In genomic region chr1:134274483-134274920, GRCm38 (mm10) we compare ENCODE assay signal across 17 mouse cellular contexts. TPM values are rescaled to one million over a fixed set of nuclear protein-coding genes. Genes with fewer than 3 reads are reported as not detected.
A peak's percentile ranks its signal among the peaks of the same experiment; 100 is the strongest.
DNase-seq lines count a peak whose midpoint lies in the region; ATAC-seq and TF ChIP-seq lines count a peak whose summit lies in the region.
"Had no signal": no experiment of that assay in that cellular context is flagged by ENCODE, and none has a peak within 500 bp of the region (broad histone marks: within the 10 kb centered on the region; RNA-seq: fewer than 3 reads in every experiment).

No protein-coding gene starts in this region.

- peak overlapping the region; percentile 66; the same call in 1 of the 2 replicates for H3K27ac ChIP-seq in forebrain, embryonic 14.5 days (ENCODE audit: low read depth, low read length)
- no peak overlapping the region for H3K27ac ChIP-seq in forebrain, embryonic 11.5 days (ENCODE audit: low read depth, low read length)
- H3K27ac ChIP-seq in left cerebral cortex, adult 2 months: peak overlapping the region; percentile 70
- H3K27ac ChIP-seq in neural tube, embryonic 15.5 days (replicated peaks): peak overlapping the region; percentile 80
- H3K27ac ChIP-seq in intestine, embryonic 16.5 days (ENCODE audit: low read length): no peak overlapping the region
- H3K27ac ChIP-seq: midbrain, embryonic 10.5 days; stomach, embryonic 15.5 days had no signal

- no peaks in the 10 kb centered on the region for H3K9me3 ChIP-seq in forebrain, embryonic 14.5 days (replicated peaks; ENCODE audit: control insufficient read depth, low read length)
- H3K9me3 ChIP-seq in forebrain, embryonic 11.5 days (ENCODE audit: control insufficient read depth, low read length): no peaks in the 10 kb centered on the region
- H3K9me3 ChIP-seq in neural tube, embryonic 15.5 days (replicated peaks): no peaks in the 10 kb centered on the region
- H3K9me3 ChIP-seq in intestine, embryonic 16.5 days (ENCODE audit: control insufficient read depth, low read length): no peaks in the 10 kb centered on the region
- H3K9me3 ChIP-seq: midbrain, embryonic 10.5 days; stomach, embryonic 15.5 days had no signal

- 75% methylated on average over 7 of the region's 7 CpGs for WGBS in forebrain, embryonic 14.5 days
- WGBS in forebrain, embryonic 11.5 days: 86% methylated on average over 7 of the region's 7 CpGs
- 69% methylated on average over 7 of the region's 7 CpGs for WGBS in neural tube, embryonic 15.5 days
- 78% methylated on average over 7 of the region's 7 CpGs for WGBS in lung, adult 2 months
- WGBS in intestine, embryonic 16.5 days: 75% methylated on average over 7 of the region's 7 CpGs

- TF ChIP-seq POLR2A in lung, adult 2 months (IDR thresholded peaks at IDR 0.05; ENCODE audit: borderline replicate concordance, extremely low read depth, low read depth, low read length): no peak

- H3K9ac ChIP-seq in forebrain, embryonic 14.5 days (ENCODE audit: low read length): no peak overlapping the region
- no peak overlapping the region for H3K9ac ChIP-seq in forebrain, embryonic 11.5 days (ENCODE audit: low read length)
- no peak overlapping the region for H3K9ac ChIP-seq in neural tube, embryonic 15.5 days (replicated peaks)
- no peak overlapping the region for H3K9ac ChIP-seq in intestine, embryonic 16.5 days (ENCODE audit: low read depth, low read length)
- H3K9ac ChIP-seq: stomach, embryonic 15.5 days had no signal

- no peak overlapping the region for H3K4me2 ChIP-seq in forebrain, embryonic 14.5 days (ENCODE audit: low read length)
- no peak overlapping the region for H3K4me2 ChIP-seq in forebrain, embryonic 11.5 days (ENCODE audit: low read depth, low read length, severe bottlenecking)
- H3K4me2 ChIP-seq in neural tube, embryonic 15.5 days: no peak overlapping the region
- no peak overlapping the region for H3K4me2 ChIP-seq in intestine, embryonic 16.5 days (ENCODE audit: low read depth, low read length)
- H3K4me2 ChIP-seq: stomach, embryonic 15.5 days had no signal

- H3K4me3 ChIP-seq in forebrain, embryonic 14.5 days (ENCODE audit: low read depth, low read length): no peak overlapping the region
- H3K4me3 ChIP-seq in forebrain, embryonic 11.5 days (ENCODE audit: low read depth, low read length): no peak overlapping the region
- H3K4me3 ChIP-seq in left cerebral cortex, adult 2 months: no peak overlapping the region
- H3K4me3 ChIP-seq in neural tube, embryonic 15.5 days (replicated peaks): no peak overlapping the region
- H3K4me3 ChIP-seq in lung, adult 2 months (replicated peaks; ENCODE audit: extremely low read depth, low read depth, low read length): no peak overlapping the region
- no peak overlapping the region for H3K4me3 ChIP-seq in intestine, embryonic 16.5 days (ENCODE audit: low read length)
- H3K4me3 ChIP-seq: midbrain, embryonic 10.5 days; stomach, embryonic 15.5 days had no signal

- no peaks in the 10 kb centered on the region for H3K36me3 ChIP-seq in forebrain, embryonic 14.5 days (ENCODE audit: control insufficient read depth, insufficient read depth, low read length)
- no peaks in the 10 kb centered on the region for H3K36me3 ChIP-seq in forebrain, embryonic 11.5 days (ENCODE audit: control insufficient read depth, insufficient read depth, low read length)
- H3K36me3 ChIP-seq in neural tube, embryonic 15.5 days: no peaks in the 10 kb centered on the region
- no peaks in the 10 kb centered on the region for H3K36me3 ChIP-seq in intestine, embryonic 16.5 days (ENCODE audit: control insufficient read depth, insufficient read depth, low read length)
- H3K36me3 ChIP-seq: midbrain, embryonic 10.5 days; stomach, embryonic 15.5 days had no signal

- peak; percentile 42 for DNase-seq in forebrain, embryonic 14.5 days (ENCODE audit: low spot score)
- DNase-seq in forebrain, embryonic 11.5 days (ENCODE audit: low spot score): no peak
- DNase-seq in left cerebral cortex, adult 2 months (ENCODE audit: extremely low spot score in 1 of 2, low spot score in 2 of 2): no peak
- DNase-seq in left cerebral cortex, postnatal 10 days (ENCODE audit: extremely low spot score in 1 of 2, low spot score in 2 of 2): no peak
- peak; percentile 89 to 94 for DNase-seq in cerebellum, postnatal 14 days
- no peak for DNase-seq in lung, adult 2 months
- DNase-seq: heart, postnatal 14 days; kidney, adult 11 months; kidney, postnatal 4 days; thymus, postnatal 25 days had no signal

- intact Hi-C loops in left cerebral cortex, adult 2 months (cut with DNase I): no loop called here
- intact Hi-C loops in left cerebral cortex, postnatal 10 days (cut with DNase I): no loop called here

- no peak for TF ChIP-seq CTCF in left cerebral cortex, adult 2 months (IDR thresholded peaks at IDR 0.05)
- no peak for TF ChIP-seq CTCF in lung, adult 2 months (IDR thresholded peaks at IDR 0.05; ENCODE audit: insufficient read depth, low read length)

- ATAC-seq in forebrain, embryonic 14.5 days: peak; percentile 20; the same call in 1 of the 2 replicates
- ATAC-seq in forebrain, embryonic 11.5 days (replicated peaks; ENCODE audit: low FRiP score): no peak
- ATAC-seq in neural tube, embryonic 15.5 days (ENCODE audit: low FRiP score): no peak
- ATAC-seq in intestine, embryonic 16.5 days: no peak

- no peaks in the 10 kb centered on the region for H3K27me3 ChIP-seq in forebrain, embryonic 14.5 days (replicated peaks; ENCODE audit: control insufficient read depth, insufficient read depth, low read length)
- no peaks in the 10 kb centered on the region for H3K27me3 ChIP-seq in forebrain, embryonic 11.5 days (ENCODE audit: control insufficient read depth, insufficient read depth, low read length)
- no peaks in the 10 kb centered on the region for H3K27me3 ChIP-seq in neural tube, embryonic 15.5 days (replicated peaks)
- no peaks in the 10 kb centered on the region for H3K27me3 ChIP-seq in intestine, embryonic 16.5 days (replicated peaks; ENCODE audit: control insufficient read depth, insufficient read depth, low read length)
- H3K27me3 ChIP-seq: stomach, embryonic 15.5 days had no signal

- H3K4me1 ChIP-seq in forebrain, embryonic 14.5 days (ENCODE audit: control insufficient read depth, insufficient read depth, low read length): peaks cover 7% of the 10 kb centered on the region
- H3K4me1 ChIP-seq in forebrain, embryonic 11.5 days (replicated peaks; ENCODE audit: control insufficient read depth, insufficient read depth, low read length): 0 out of 2 replicates have a peak, but pooled peaks cover 2% of the 10 kb centered on the region
- peaks cover 23% of the 10 kb centered on the region for H3K4me1 ChIP-seq in neural tube, embryonic 15.5 days
- H3K4me1 ChIP-seq in lung, adult 2 months (ENCODE audit: control insufficient read depth, insufficient read depth, low read length): 0 out of 2 replicates have a peak, but pooled peaks cover 2% of the 10 kb centered on the region
- H3K4me1 ChIP-seq in intestine, embryonic 16.5 days (ENCODE audit: control insufficient read depth, insufficient read depth, low read length): no peaks in the 10 kb centered on the region
- H3K4me1 ChIP-seq: stomach, embryonic 15.5 days had no signal

RNA-seq across cellular contexts. Expression of gene Myog, which starts 15.3 kb away (rescaled TPM):
- polyA plus RNA-seq in forebrain, embryonic 14.5 days (2014; fragmentation: Nextera tagmentation; extraction: Ambion mirVana): not detected in 2 replicates
- polyA plus RNA-seq in forebrain, embryonic 11.5 days (2014; fragmentation: Nextera tagmentation; extraction: Ambion mirVana): not detected in 2 replicates
- total RNA-seq in left cerebral cortex, adult 2 months (2021): not detected
- total RNA-seq in left cerebral cortex, postnatal 10 days (2021): not detected
- 7.1 and 9.9 TPM in 2 replicates for polyA plus RNA-seq in neural tube, embryonic 15.5 days (2015; fragmentation: Nextera tagmentation; extraction: Ambion mirVana)
- polyA plus RNA-seq in lung, adult 2 months (2012; rRNA removed): 1.7 TPM in 1 of 2 replicates, not detected in the other
- 0.32 TPM in 2 replicates for polyA plus RNA-seq in intestine, embryonic 16.5 days (2015; fragmentation: Nextera tagmentation; extraction: Ambion mirVana)
- total RNA-seq: heart, postnatal 14 days; left cerebral cortex, adult 8-10 months; liver, adult 2 months had no signal
- polyA plus RNA-seq: liver, adult 2 months; small intestine, adult 2 months had no signal

RNA-seq across cellular contexts. Expression of gene Adora1, which starts 39.3 kb away (rescaled TPM):
- 5.4 and 7.1 TPM in 2 replicates for polyA plus RNA-seq in forebrain, embryonic 14.5 days (2014; fragmentation: Nextera tagmentation; extraction: Ambion mirVana)
- 0.59 and 0.84 TPM in 2 replicates for polyA plus RNA-seq in forebrain, embryonic 11.5 days (2014; fragmentation: Nextera tagmentation; extraction: Ambion mirVana)
- 100 to 1,000 TPM; 180 to 188 TPM for total RNA-seq in left cerebral cortex, adult 2 months (2021)
- 100 to 1,000 TPM; 154 to 165 TPM for total RNA-seq in left cerebral cortex, postnatal 10 days (2021)
- polyA plus RNA-seq in neural tube, embryonic 15.5 days (2015; fragmentation: Nextera tagmentation; extraction: Ambion mirVana): 23.8 and 28.8 TPM in 2 replicates
- 7.6 and 9.1 TPM in 2 replicates for polyA plus RNA-seq in lung, adult 2 months (2012; rRNA removed)
- polyA plus RNA-seq in intestine, embryonic 16.5 days (2015; fragmentation: Nextera tagmentation; extraction: Ambion mirVana): 6.8 and 8.2 TPM in 2 replicates

RNA-seq across cellular contexts. Expression of gene Ppfia4, which starts 58.2 kb away (rescaled TPM):
- polyA plus RNA-seq in forebrain, embryonic 14.5 days (2014; fragmentation: Nextera tagmentation; extraction: Ambion mirVana): 5.0 and 7.8 TPM in 2 replicates
- 1.7 and 2.5 TPM in 2 replicates for polyA plus RNA-seq in forebrain, embryonic 11.5 days (2014; fragmentation: Nextera tagmentation; extraction: Ambion mirVana)
- 10 to 100 TPM; 50.7 to 50.8 TPM for total RNA-seq in left cerebral cortex, adult 2 months (2021)
- total RNA-seq in left cerebral cortex, postnatal 10 days (2021): 10 to 100 TPM; 78.0 to 78.3 TPM
- 29.1 and 31.6 TPM in 2 replicates for polyA plus RNA-seq in neural tube, embryonic 15.5 days (2015; fragmentation: Nextera tagmentation; extraction: Ambion mirVana)
- polyA plus RNA-seq in lung, adult 2 months (2012; rRNA removed): 7.9 and 11.3 TPM in 2 replicates
- 4.6 and 4.7 TPM in 2 replicates for polyA plus RNA-seq in intestine, embryonic 16.5 days (2015; fragmentation: Nextera tagmentation; extraction: Ambion mirVana)

Comparison
In these comparisons a context has a peak if more than half of its experiments do, and no peak if none do; other contexts are left out.
1. DNase-seq: peak in forebrain, embryonic 14.5 days (single experiment) and cerebellum, postnatal 14 days (2 of 2); none in forebrain, embryonic 11.5 days (single experiment), left cerebral cortex, adult 2 months (0 of 2), left cerebral cortex, postnatal 10 days (0 of 2) and lung, adult 2 months (single experiment).
2. H3K27ac ChIP-seq: peak in forebrain, embryonic 14.5 days (single experiment), left cerebral cortex, adult 2 months (single experiment) and neural tube, embryonic 15.5 days (single experiment); none in forebrain, embryonic 11.5 days (single experiment) and intestine, embryonic 16.5 days (single experiment).